Mouse (Mus musculus): ENCODE measurements around the gene Gm4763. TPM values are rescaled to one million over a fixed set of nuclear protein-coding genes. Genes with fewer than 3 reads are reported as not detected.
"Not testable (repeated sequence)": the region's sequence is repeated elsewhere in the genome, so short reads cannot be mapped to it uniquely, and the experiment has no call there.

The Gm4763 gene
- polyA plus RNA-seq (2014; fragmentation: Nextera tagmentation; extraction: Ambion mirVana) = not detected in 2 replicates

DNA sequence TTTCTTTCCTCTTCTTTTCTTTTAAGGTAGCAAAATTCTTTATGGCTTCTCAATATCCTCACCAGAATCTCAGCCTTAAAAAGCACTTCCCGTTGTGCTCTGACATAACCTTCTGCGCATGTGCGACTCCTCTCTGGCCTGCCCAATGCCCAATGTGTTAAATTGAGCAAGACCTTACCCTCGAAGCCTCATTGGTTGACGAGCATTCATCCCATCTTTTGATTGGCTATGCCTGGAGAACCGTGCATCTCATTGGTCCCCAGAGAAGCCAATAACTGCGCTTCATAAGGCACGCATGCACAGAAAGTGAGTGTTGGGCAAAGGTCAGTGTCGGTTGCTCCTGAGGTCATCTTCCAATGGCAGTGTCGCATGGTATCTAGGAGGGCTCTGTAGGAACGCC lies at the start of gene Gm4763:
Gene Gm4763 (minus strand): TSS at position 101 of the 400 bp plus-strand sequence.
- H3K27ac ChIP-seq (ENCODE audit: low read depth, low read length); DNase-seq (ENCODE audit: low spot score); H3K27me3 ChIP-seq (ENCODE audit: control insufficient read depth, insufficient read depth, low read length); H3K4me2 ChIP-seq (ENCODE audit: low read depth); H3K4me3 ChIP-seq (ENCODE audit: low read depth, low read length); H3K4me1 ChIP-seq (ENCODE audit: control insufficient read depth, insufficient read depth, low read length); H3K36me3 ChIP-seq (ENCODE audit: control insufficient read depth, insufficient read depth, low read length); ATAC-seq (ENCODE audit: insufficient read depth, low FRiP score, low TSS enrichment); H3K9me3 ChIP-seq (ENCODE audit: control insufficient read depth, low read length); H3K9ac ChIP-seq (ENCODE audit: low read length): not testable (repeated sequence)
- WGBS = 88% methylated on average over 11 of the region's 11 CpGs

DNA sequence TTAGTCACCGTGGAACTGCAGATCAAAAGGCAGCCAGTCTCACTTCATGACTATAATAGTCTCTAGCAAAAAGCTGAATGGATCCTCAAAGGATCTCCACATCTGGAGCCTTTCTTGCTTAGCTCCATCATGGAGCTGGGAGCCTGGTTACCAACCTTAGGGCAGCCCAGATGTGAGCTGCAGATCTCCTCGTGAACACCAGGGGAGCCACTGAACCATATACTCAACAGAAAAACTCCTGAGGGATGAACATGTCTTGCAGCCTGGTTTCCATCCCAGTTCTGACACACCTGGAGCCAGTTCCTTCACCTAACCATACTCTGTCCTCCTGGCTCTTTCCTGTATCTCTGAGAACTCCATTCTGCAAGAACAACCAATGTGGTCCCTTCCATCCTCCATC lies 49.4 kb upstream of the Gm4763 start:
- DNase-seq (ENCODE audit: low spot score) (no peak), ATAC-seq (ENCODE audit: insufficient read depth, low FRiP score, low TSS enrichment) (no peak)
- no peaks in the 10 kb centered on the region for H3K4me1 ChIP-seq (ENCODE audit: control insufficient read depth, insufficient read depth, low read length)
- no peak overlapping the region for H3K4me2 ChIP-seq (ENCODE audit: low read depth)
- H3K27ac ChIP-seq (ENCODE audit: low read depth, low read length) = no peak overlapping the region
- no peaks in the 10 kb centered on the region for H3K27me3 ChIP-seq (ENCODE audit: control insufficient read depth, insufficient read depth, low read length)
- H3K36me3 ChIP-seq (ENCODE audit: control insufficient read depth, insufficient read depth, low read length) = no peaks in the 10 kb centered on the region
- H3K9me3 ChIP-seq (ENCODE audit: control insufficient read depth, low read length) = no peaks in the 10 kb centered on the region
- H3K9ac ChIP-seq (ENCODE audit: low read length) = no peak overlapping the region
- no peak overlapping the region for H3K4me3 ChIP-seq (ENCODE audit: low read depth, low read length)
- WGBS = 71% methylated on average over 2 of the region's 2 CpGs

DNA sequence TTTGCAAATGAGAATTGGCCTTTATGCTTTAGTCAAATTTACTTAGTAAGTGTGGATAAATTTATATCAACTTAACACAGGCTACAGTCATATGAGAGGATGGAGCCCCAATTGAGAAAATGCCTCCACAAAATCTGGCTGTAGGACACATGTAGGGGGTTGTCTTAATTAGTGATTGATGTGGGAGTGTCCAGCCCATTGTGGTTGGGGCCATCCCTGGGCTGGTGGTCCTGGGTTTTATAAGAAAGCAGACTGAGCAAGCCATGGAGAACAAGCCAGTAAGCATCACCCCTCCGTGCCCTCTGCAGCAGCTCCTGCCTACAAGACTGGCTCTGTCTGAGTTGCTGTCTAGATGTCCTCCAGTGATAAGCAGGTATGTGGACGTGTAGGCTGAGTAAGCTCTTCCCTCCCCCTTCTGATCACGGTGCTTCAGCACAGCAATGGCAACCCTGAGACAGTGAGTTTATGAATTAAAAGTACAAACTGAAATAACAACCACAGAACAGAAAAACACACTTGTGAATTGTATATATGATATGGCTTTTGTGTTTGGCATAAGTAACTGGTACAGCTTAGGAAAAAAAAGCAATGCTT lies 47.3 kb upstream of the Gm4763 start:
- DNase-seq (ENCODE audit: low spot score) = no peak
- Histone ChIP-seq H3K27ac (ENCODE audit: low read depth, low read length) (no peak overlapping the region), H3K4me3 (ENCODE audit: low read depth, low read length) (no peak overlapping the region), H3K9me3 (ENCODE audit: control insufficient read depth, low read length) (no peaks in the 10 kb centered on the region), H3K27me3 (ENCODE audit: control insufficient read depth, insufficient read depth, low read length) (no peaks in the 10 kb centered on the region), H3K9ac (ENCODE audit: low read length) (no peak overlapping the region), H3K4me1 (ENCODE audit: control insufficient read depth, insufficient read depth, low read length) (no peaks in the 10 kb centered on the region), H3K4me2 (ENCODE audit: low read depth) (no peak overlapping the region), H3K36me3 (ENCODE audit: control insufficient read depth, insufficient read depth, low read length) (no peaks in the 10 kb centered on the region)
- ATAC-seq (ENCODE audit: insufficient read depth, low FRiP score, low TSS enrichment) = no peak
- 69% methylated on average over 3 of the region's 3 CpGs for WGBS

DNA sequence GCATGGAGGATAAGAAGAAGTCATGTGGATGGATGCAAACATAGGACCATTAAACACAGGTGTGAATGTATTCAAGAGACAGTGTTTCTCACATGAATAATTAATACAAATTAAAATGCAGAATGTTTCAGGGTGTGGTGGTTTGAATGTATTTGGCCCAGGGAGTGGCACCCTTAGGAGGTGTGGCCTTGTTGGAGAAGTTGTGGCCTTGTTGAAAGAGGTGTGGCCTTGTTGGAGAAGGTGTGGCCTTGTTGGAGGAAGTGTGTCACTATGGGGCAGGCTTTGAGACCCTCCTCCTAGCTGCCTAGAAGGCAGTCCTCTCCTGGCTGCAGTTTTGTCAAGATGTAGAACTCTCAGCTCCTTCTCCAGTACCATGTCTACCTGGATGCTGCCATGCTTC lies 44.7 kb upstream of the Gm4763 start:
- no peaks in the 10 kb centered on the region for H3K4me1 ChIP-seq (ENCODE audit: control insufficient read depth, insufficient read depth, low read length)
- H3K4me3 ChIP-seq (ENCODE audit: low read depth, low read length) = no peak overlapping the region
- no peak overlapping the region for H3K9ac ChIP-seq (ENCODE audit: low read length)
- ATAC-seq (ENCODE audit: insufficient read depth, low FRiP score, low TSS enrichment) (no peak), DNase-seq (ENCODE audit: low spot score) (no peak)
- no peaks in the 10 kb centered on the region for H3K9me3 ChIP-seq (ENCODE audit: control insufficient read depth, low read length)
- H3K27me3 ChIP-seq (ENCODE audit: control insufficient read depth, insufficient read depth, low read length) = no peaks in the 10 kb centered on the region
- no peak overlapping the region for H3K27ac ChIP-seq (ENCODE audit: low read depth, low read length)
- H3K36me3 ChIP-seq (ENCODE audit: control insufficient read depth, insufficient read depth, low read length) = no peaks in the 10 kb centered on the region
- H3K4me2 ChIP-seq (ENCODE audit: low read depth) = no peak overlapping the region

DNA sequence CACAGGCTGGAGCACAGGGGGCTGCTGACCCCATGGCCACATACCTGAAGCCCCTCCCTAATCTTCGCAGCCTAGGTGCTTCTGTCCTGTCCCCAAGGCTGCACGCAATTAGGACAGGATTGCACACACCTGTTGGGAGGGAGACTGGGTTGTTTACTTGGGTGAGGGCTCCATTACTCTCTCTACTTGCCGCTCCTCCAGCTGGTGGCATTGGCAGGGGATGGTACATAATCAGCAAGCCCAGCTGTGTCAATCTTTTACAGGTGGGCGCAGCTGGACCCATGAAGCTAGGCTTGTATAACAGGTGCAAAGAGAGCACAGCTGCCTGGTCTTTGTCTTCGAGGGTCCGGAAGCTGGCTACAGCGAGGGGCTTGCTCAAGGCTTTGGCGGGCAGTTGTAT lies 35.9 kb upstream of the Gm4763 start:
- 89% methylated on average over 8 of the region's 8 CpGs for whole genome bisulfite sequencing

DNA sequence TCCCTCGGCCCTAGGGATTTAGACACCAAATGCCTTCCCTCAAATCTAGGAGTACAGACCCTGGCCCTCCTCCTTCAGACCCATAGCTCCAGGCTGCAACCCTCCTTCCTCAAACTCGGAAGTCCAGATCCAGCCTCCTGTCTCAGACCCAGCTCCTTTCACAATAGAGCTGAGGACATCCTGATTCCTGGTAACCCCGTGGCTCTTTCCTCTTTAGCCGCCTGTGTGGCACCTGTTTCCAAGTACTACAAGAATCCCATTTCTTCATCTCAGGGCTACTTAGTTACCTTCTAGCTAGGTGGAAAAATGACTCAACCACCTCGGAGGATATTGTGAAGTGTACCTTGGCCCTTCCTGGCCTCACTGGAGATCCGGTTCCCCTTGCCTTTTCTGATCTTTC lies 34.5 kb upstream of the Gm4763 start:
- no peak for ATAC-seq (ENCODE audit: insufficient read depth, low FRiP score, low TSS enrichment)

More for the DNA sequence above, 35.9 kb upstream of the Gm4763 start:
- DNase-seq (ENCODE audit: low spot score) (no peak), ATAC-seq (ENCODE audit: insufficient read depth, low FRiP score, low TSS enrichment) (no peak)
- Histone ChIP-seq H3K4me2 (ENCODE audit: low read depth) (no peak overlapping the region), H3K27me3 (ENCODE audit: control insufficient read depth, insufficient read depth, low read length) (no peaks in the 10 kb centered on the region), H3K9me3 (ENCODE audit: control insufficient read depth, low read length) (no peaks in the 10 kb centered on the region), H3K4me3 (ENCODE audit: low read depth, low read length) (no peak overlapping the region), H3K36me3 (ENCODE audit: control insufficient read depth, insufficient read depth, low read length) (no peaks in the 10 kb centered on the region), H3K27ac (ENCODE audit: low read depth, low read length) (no peak overlapping the region), H3K4me1 (ENCODE audit: control insufficient read depth, insufficient read depth, low read length) (no peaks in the 10 kb centered on the region), H3K9ac (ENCODE audit: low read length) (no peak overlapping the region)

DNA sequence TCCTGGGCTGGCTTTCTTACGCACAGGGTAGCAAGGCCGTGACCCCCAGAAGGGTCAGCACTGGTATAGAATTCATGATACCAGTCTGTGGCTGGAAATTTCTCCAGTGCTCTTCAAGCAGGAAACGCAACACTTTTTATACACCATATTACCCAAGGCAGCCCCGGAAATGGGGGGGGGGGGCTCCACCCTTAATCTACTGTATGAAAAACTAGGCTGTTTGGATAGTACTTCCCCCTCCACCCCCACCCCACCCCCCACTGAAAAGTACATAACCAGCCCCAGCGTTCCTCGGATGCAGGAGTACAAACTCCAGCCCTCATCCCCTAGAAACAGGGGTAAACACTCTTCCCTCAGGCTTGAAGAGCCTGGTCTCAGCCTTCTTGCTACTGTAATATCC lies 33.5 kb upstream of the Gm4763 start, which contains the start of gene Cd177:
Gene Cd177 (minus strand): TSS at position 101 of the 400 bp plus-strand sequence.
- Histone ChIP-seq H3K4me3 (ENCODE audit: low read depth, low read length) (no peak within 1 kb of the TSS), H3K4me1 (ENCODE audit: control insufficient read depth, insufficient read depth, low read length) (no peaks in the 10 kb centered on the region), H3K9me3 (ENCODE audit: control insufficient read depth, low read length) (no peaks in the 10 kb centered on the region), H3K27me3 (ENCODE audit: control insufficient read depth, insufficient read depth, low read length) (no peaks in the 10 kb centered on the region), H3K36me3 (ENCODE audit: control insufficient read depth, insufficient read depth, low read length) (no peaks in the 10 kb centered on the region), H3K27ac (ENCODE audit: low read depth, low read length) (no peak within 1 kb of the TSS), H3K4me2 (ENCODE audit: low read depth) (no peak within 1 kb of the TSS), H3K9ac (ENCODE audit: low read length) (no peak within 1 kb of the TSS)
- WGBS = 81% methylated on average over 6 of the region's 6 CpGs
- ATAC-seq (ENCODE audit: insufficient read depth, low FRiP score, low TSS enrichment) = no peak
- DNase-seq (ENCODE audit: low spot score) = no peak

More for the DNA sequence above, 34.5 kb upstream of the Gm4763 start:
- H3K4me2 ChIP-seq (ENCODE audit: low read depth) = no peak overlapping the region
- H3K4me3 ChIP-seq (ENCODE audit: low read depth, low read length) = no peak overlapping the region
- no peaks in the 10 kb centered on the region for H3K9me3 ChIP-seq (ENCODE audit: control insufficient read depth, low read length)
- H3K36me3 ChIP-seq (ENCODE audit: control insufficient read depth, insufficient read depth, low read length) = no peaks in the 10 kb centered on the region
- no peaks in the 10 kb centered on the region for H3K27me3 ChIP-seq (ENCODE audit: control insufficient read depth, insufficient read depth, low read length)
- no peaks in the 10 kb centered on the region for H3K4me1 ChIP-seq (ENCODE audit: control insufficient read depth, insufficient read depth, low read length)
- no peak overlapping the region for H3K27ac ChIP-seq (ENCODE audit: low read depth, low read length)
- H3K9ac ChIP-seq (ENCODE audit: low read length) = no peak overlapping the region
- no peak for DNase-seq (ENCODE audit: low spot score)
- 83% methylated on average over 6 of the region's 6 CpGs for WGBS

DNA sequence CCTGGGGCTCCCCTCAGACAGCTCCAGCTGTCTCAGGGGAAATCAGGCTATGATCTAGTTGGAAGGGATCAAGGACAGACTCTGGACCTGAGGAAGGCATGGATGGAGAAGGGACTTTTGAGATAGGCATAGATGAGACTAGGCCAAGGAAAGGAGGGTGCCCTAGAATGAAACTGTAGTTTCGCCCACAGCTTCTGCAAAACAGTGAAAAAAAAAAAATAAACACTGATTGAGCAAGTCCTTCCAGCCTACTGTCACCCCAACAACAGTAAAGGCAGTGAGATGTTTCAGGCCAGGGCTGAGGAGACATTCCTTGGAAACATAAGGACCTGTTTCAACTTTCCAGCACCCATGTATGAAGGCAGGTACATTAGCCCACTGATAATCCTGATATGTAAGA lies 31.8 kb upstream of the Gm4763 start:
- Histone ChIP-seq H3K9ac (ENCODE audit: low read length) (no peak overlapping the region), H3K4me2 (ENCODE audit: low read depth) (no peak overlapping the region), H3K4me3 (ENCODE audit: low read depth, low read length) (no peak overlapping the region), H3K27ac (ENCODE audit: low read depth, low read length) (no peak overlapping the region), H3K27me3 (ENCODE audit: control insufficient read depth, insufficient read depth, low read length) (no peaks in the 10 kb centered on the region), H3K36me3 (ENCODE audit: control insufficient read depth, insufficient read depth, low read length) (no peaks in the 10 kb centered on the region), H3K4me1 (ENCODE audit: control insufficient read depth, insufficient read depth, low read length) (no peaks in the 10 kb centered on the region), H3K9me3 (ENCODE audit: control insufficient read depth, low read length) (no peaks in the 10 kb centered on the region)
- ATAC-seq (ENCODE audit: insufficient read depth, low FRiP score, low TSS enrichment) = no peak
- DNase-seq (ENCODE audit: low spot score) = no peak
- WGBS = 80% methylated on average over 1 of the region's 1 CpGs

DNA sequence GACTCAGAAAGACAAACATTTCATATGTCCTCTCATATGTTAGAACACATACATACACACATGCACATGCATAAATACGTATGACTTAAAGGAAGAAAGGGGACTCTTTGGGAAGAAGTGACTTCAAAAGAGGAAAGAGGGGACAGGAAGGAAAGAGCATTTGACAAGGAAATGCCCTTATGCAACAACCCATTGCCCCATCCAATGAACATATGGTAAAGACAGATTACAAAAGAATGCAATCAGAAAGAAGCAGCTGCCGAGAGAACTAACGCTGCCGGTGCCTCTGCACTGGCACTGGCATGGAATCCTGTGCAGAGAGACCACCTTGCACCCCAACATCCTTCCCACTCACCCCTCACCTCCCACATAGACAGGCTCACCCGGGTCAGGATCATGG lies 26.8 kb upstream of the Gm4763 start:
- Histone ChIP-seq H3K4me2 (ENCODE audit: low read depth) (no peak overlapping the region), H3K9ac (ENCODE audit: low read length) (no peak overlapping the region), H3K27me3 (ENCODE audit: control insufficient read depth, insufficient read depth, low read length) (no peaks in the 10 kb centered on the region), H3K9me3 (ENCODE audit: control insufficient read depth, low read length) (no peaks in the 10 kb centered on the region), H3K4me1 (ENCODE audit: control insufficient read depth, insufficient read depth, low read length) (no peaks in the 10 kb centered on the region), H3K36me3 (ENCODE audit: control insufficient read depth, insufficient read depth, low read length) (no peaks in the 10 kb centered on the region), H3K4me3 (ENCODE audit: low read depth, low read length) (no peak overlapping the region), H3K27ac (ENCODE audit: low read depth, low read length) (no peak overlapping the region)
- 85% methylated on average over 5 of the region's 5 CpGs for WGBS
- no peak for ATAC-seq (ENCODE audit: insufficient read depth, low FRiP score, low TSS enrichment)
- no peak for DNase-seq (ENCODE audit: low spot score)
